Mouse (Mus musculus) liver, embryonic 14.5 days (tissue): Measurements from ENCODE around the gene Galnt17.

Experiments
- CTCF ChIP-seq: IDR thresholded peaks from 2 replicates; pipeline ENCODE4 v1.5.1; 2016; ENCODE audit warnings: antibody characterized with exemption, low read depth, control low read depth
- EP300 ChIP-seq: IDR thresholded peaks from 2 replicates; pipeline ENCODE4 v1.6.1; 2016; ENCODE audit warnings: antibody characterized with exemption, low read depth

GRCm38 (mm10) chr5:131236906-131237305, 71.4 kb downstream of the Galnt17 start:
- TF ChIP-seq CTCF: no peak
- TF ChIP-seq EP300: no peak
